Mouse (Mus musculus) CH12.LX (cell line): Measurements from ENCODE around the gene 1700086D15Rik. TPM values are rescaled to one million over a fixed set of nuclear protein-coding genes. Genes with fewer than 3 reads are reported as not detected.

ENCODE experiments used
- DNase-seq: peaks from one replicate; pipeline ENCODE4 v3.0.0-alpha.2; 2013; ENCODE audit errors: extremely low read depth
- H3K27ac ChIP-seq: 2 replicates; pipeline ENCODE4 v1.5.1; 2012; ENCODE audit warnings: low read depth, mild to moderate bottlenecking, control low read depth, moderate library complexity; ENCODE audit not compliant: insufficient read depth
- H3K27me3 ChIP-seq: replicated peaks from 2 replicates; pipeline ENCODE3; 2012; ENCODE audit warnings: inconsistent platforms
- H3K36me3 ChIP-seq, 2 experiments: replicated peaks in 1 of 2; 2 replicates each; pipeline versions ENCODE3 to v1.6.1; 2012; ENCODE audit warnings: inconsistent platforms in 1 of 2, low read length in 1 of 2, mild to moderate bottlenecking in 1 of 2, mixed read lengths in 1 of 2, moderate library complexity in 1 of 2; ENCODE audit not compliant: control insufficient read depth in 1 of 2, insufficient read depth in 1 of 2
- H3K4me1 ChIP-seq, 2 experiments: 2 replicates each; pipeline ENCODE4 v1.6.1; 2012; ENCODE audit warnings: inconsistent platforms in 1 of 2, moderate library complexity in 1 of 2; ENCODE audit not compliant: insufficient read depth in 2 of 2, control insufficient read depth in 1 of 2
- H3K4me2 ChIP-seq: 2 replicates; pipeline ENCODE4 v1.6.1; 2012; ENCODE audit warnings: low read depth, mild to moderate bottlenecking, control low read depth; ENCODE audit not compliant: poor library complexity, insufficient read depth, severe bottlenecking
- H3K4me3 ChIP-seq, 3 experiments: fragments of 150-350 bp in 1 of 3; sonication (generic) in 1 of 3; replicated peaks in 1 of 3; 2 replicates each; pipeline versions ENCODE3 to v1.5.1; 2011 to 2012; ENCODE audit warnings: low read depth in 2 of 3, low read length in 2 of 3, mild to moderate bottlenecking in 2 of 3, moderate library complexity in 2 of 3, control low read depth in 1 of 3, improper control_type of control experiment in 1 of 3, inconsistent platforms in 1 of 3, mixed read lengths in 1 of 3; ENCODE audit not compliant: poor library complexity in 1 of 3
- H3K79me2 ChIP-seq: replicated peaks from 2 replicates; pipeline ENCODE4 v1.6.1; 2012; ENCODE audit warnings: mild to moderate bottlenecking, moderate library complexity; ENCODE audit not compliant: control insufficient read depth, poor library complexity, insufficient read depth, severe bottlenecking; ENCODE audit errors: extremely low read depth
- H3K9ac ChIP-seq: 2 replicates; pipeline ENCODE4 v1.6.1; 2012; ENCODE audit warnings: low read depth, mild to moderate bottlenecking, control low read depth, moderate library complexity; ENCODE audit not compliant: insufficient read depth
- H3K9me3 ChIP-seq: replicated peaks from 2 replicates; pipeline ENCODE3; 2012; ENCODE audit warnings: low read length, inconsistent platforms, mixed read lengths
- CTCF ChIP-seq, 2 experiments: IDR thresholded peaks in 1 of 2; conservative IDR thresholded peaks in 1 of 2; 2 replicates each; pipeline ENCODE4 v1.5.1; 2011 to 2012; ENCODE audit warnings: low read depth in 2 of 2, low read length in 2 of 2, improper control_type of control experiment in 1 of 2, inconsistent platforms in 1 of 2, mild to moderate bottlenecking in 1 of 2, moderate library complexity in 1 of 2
- E2F4 ChIP-seq: IDR thresholded peaks from 2 replicates; pipeline ENCODE4 v1.6.1; 2011; ENCODE audit warnings: low read depth, low read length, improper control_type of control experiment; ENCODE audit not compliant: insufficient replicate concordance
- ETS1 ChIP-seq: conservative IDR thresholded peaks from 2 replicates; pipeline ENCODE4 v1.6.1; 2012; ENCODE audit warnings: low read depth, mild to moderate bottlenecking, inconsistent platforms, low read length, improper control_type of control experiment, moderate library complexity
- HCFC1 ChIP-seq: IDR thresholded peaks from 2 replicates; pipeline ENCODE4 v1.6.1; 2012; ENCODE audit warnings: low read depth, mild to moderate bottlenecking, inconsistent platforms, low read length, improper control_type of control experiment
- IRF4 ChIP-seq: IDR thresholded peaks from 2 replicates; pipeline ENCODE4 v1.6.1; 2014; ENCODE audit warnings: low read depth, mild to moderate bottlenecking, inconsistent platforms, low read length, improper control_type of control experiment
- JUND ChIP-seq: conservative IDR thresholded peaks from 2 replicates; pipeline ENCODE4 v1.6.1; 2011; ENCODE audit warnings: low read depth, low read length, improper control_type of control experiment
- MEF2A ChIP-seq: IDR thresholded peaks from 2 replicates; pipeline ENCODE4 v1.6.1; 2014; ENCODE audit warnings: low read depth, mild to moderate bottlenecking, inconsistent platforms, low read length, improper control_type of control experiment, borderline replicate concordance
- MXI1 ChIP-seq: IDR thresholded peaks from 2 replicates; pipeline ENCODE4 v1.6.1; 2011; ENCODE audit warnings: mild to moderate bottlenecking, low read depth, low read length, improper control_type of control experiment
- MYC ChIP-seq: IDR thresholded peaks from 2 replicates; pipeline ENCODE4 v1.6.1; 2011; ENCODE audit warnings: low read depth, mild to moderate bottlenecking, improper control_type of control experiment, low read length
- RCOR1 ChIP-seq: conservative IDR thresholded peaks from 2 replicates; pipeline ENCODE4 v1.6.1; 2012; ENCODE audit warnings: low read depth, mild to moderate bottlenecking, inconsistent platforms, low read length, improper control_type of control experiment
- SIN3A ChIP-seq: IDR thresholded peaks from 2 replicates; pipeline ENCODE4 v1.6.1; 2012; ENCODE audit warnings: low read length, improper control_type of control experiment, inconsistent platforms
- TBP ChIP-seq: conservative IDR thresholded peaks from 2 replicates; pipeline ENCODE4 v1.6.1; 2011; ENCODE audit warnings: low read depth, low read length, improper control_type of control experiment
- UBTF ChIP-seq: IDR thresholded peaks from 2 replicates; pipeline ENCODE4 v1.6.1; 2012; ENCODE audit warnings: low read depth, mild to moderate bottlenecking, inconsistent platforms, low read length, improper control_type of control experiment, moderate library complexity
- USF2 ChIP-seq: conservative IDR thresholded peaks from 2 replicates; pipeline ENCODE4 v1.6.1; 2011; ENCODE audit warnings: low read depth, low read length, improper control_type of control experiment
- ZC3H11A ChIP-seq: IDR thresholded peaks from 2 replicates; pipeline ENCODE4 v1.6.1; 2012; ENCODE audit warnings: low read depth, mild to moderate bottlenecking, inconsistent platforms, low read length, improper control_type of control experiment
- ZMIZ1 ChIP-seq: IDR thresholded peaks from 2 replicates; pipeline ENCODE4 v1.6.1; 2012; ENCODE audit warnings: low read depth, mild to moderate bottlenecking, inconsistent platforms, low read length, improper control_type of control experiment
- ZNF384 ChIP-seq: IDR thresholded peaks from 2 replicates; pipeline ENCODE4 v1.6.1; 2012; ENCODE audit warnings: low read depth, low read length, improper control_type of control experiment, inconsistent platforms
- dilution Hi-C: fragments of 300-500 bp; cut with MboI; formaldehyde crosslinking; loops from 2 replicates; pipeline ENCODE4 v1.14.3; 2020; ENCODE audit warnings: low sequenced_read_pairs; ENCODE audit not compliant: extremely low pct_unique_long_range_greater_than_20kb, extremely low pct_ligation_motif_present
- in situ Hi-C: fragments of 300-500 bp; cut with MboI; formaldehyde crosslinking; loops from 3 replicates; pipeline ENCODE4 v1.14.3; 2019; ENCODE audit warnings: low sequenced_read_pairs, low pct_ligation_motif_present, low pct_unique_long_range_greater_than_20kb, mixed read lengths
- polyA plus RNA-seq: library from polyadenylated mRNA; unstranded; fragments of >175 nt; gene quantifications from 2 replicates; pipeline ENCODE4 v1.2.1, GENCODE M21; 2012; ENCODE audit warnings: low read depth; ENCODE audit not compliant: insufficient read length
- total RNA-seq, 2 experiments: library from RNA; depleted of rRNA; stranded (reverse); fragments of 300-350 nt in 1 of 2; fragments of >200 nt in 1 of 2; gene quantifications; 2 replicates each; pipeline ENCODE4 v1.2.3; 2012 to 2014

1700086D15Rik gene
- total RNA-seq (2012; rRNA removed), result not detected in 2 replicates
- not detected in 2 replicates for total RNA-seq (2014; rRNA removed)
- polyA plus RNA-seq, result not detected in 2 replicates

DNA sequence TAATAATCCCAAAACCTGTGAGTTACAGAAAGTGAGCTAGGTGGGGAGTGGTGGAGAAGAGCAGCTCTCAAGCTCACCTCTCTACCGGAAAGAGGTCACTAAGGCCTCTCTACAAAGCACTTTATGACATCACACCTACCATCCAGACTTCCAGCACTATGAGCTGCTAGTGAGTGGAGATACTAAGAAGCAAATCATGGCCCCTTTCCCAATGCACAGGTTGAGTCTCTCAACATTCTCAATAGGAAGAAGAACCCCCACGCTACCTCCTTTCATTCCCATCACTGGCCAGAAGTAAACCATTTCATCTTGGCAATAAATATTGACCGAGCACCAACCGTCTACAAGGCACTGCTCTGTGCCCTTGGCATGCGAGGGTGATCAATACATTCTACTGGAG, at the start of gene 1700086D15Rik:
1700086D15Rik (minus strand) TSS at position 101 of the 400 bp plus-strand sequence.
- Histone ChIP-seq H3K27ac (no peak within 1 kb of the TSS), H3K9ac (no peak within 1 kb of the TSS), H3K4me3 (no peak within 1 kb of the TSS), H3K27me3 (no peaks in the 10 kb centered on the region), H3K4me2 (no peak within 1 kb of the TSS), H3K79me2 (no peaks in the 10 kb centered on the region), H3K9me3 (peaks cover 4% of the 10 kb centered on the region), H3K36me3 (no peaks in the 10 kb centered on the region), H3K4me1 (no peaks in the 10 kb centered on the region)
- dilution Hi-C loops (no loop called here), in situ Hi-C loops (no loop called here)
- no peak for TF ChIP-seq HCFC1
- no peak for TF ChIP-seq ZC3H11A
- no peak for TF ChIP-seq ZMIZ1
- TF ChIP-seq RCOR1, result no peak
- no peak for TF ChIP-seq USF2
- no peak for TF ChIP-seq ETS1
- no peak for DNase-seq

DNA sequence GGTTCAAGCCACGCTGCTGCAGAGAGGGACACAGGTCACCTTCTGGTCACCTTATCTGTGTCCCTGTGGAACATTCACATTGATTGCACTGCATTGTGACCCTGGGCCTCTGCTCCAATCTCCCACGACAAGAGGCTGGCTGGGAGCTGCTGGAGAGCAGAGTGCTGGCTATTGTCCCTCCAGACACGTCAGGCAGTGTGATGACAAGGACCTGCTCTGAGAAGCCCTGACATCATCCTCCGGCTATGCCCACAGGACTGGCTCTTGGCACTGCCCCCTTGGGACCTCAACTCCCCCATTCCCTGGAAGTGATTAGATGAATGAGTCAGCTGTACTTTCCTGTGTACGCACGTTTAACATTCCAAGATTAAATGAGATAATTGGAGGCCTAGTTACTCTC, 49.8 kb upstream of the 1700086D15Rik start:
- dilution Hi-C loops, result no loop called here
- TF ChIP-seq MYC (no peak), HCFC1 (no peak), E2F4 (no peak), IRF4 (no peak), MXI1 (no peak), TBP (no peak), JUND (no peak)
- TF ChIP-seq, all 38 proteins: peak for 0
- Histone ChIP-seq H3K27me3 (no peaks in the 10 kb centered on the region), H3K4me3 (no peak overlapping the region), H3K27ac (no peak overlapping the region), H3K4me1 (peaks cover 0 to 30% of the 10 kb centered on the region in 2 experiments; a peak in 2 of 4 replicates), H3K36me3 (no peaks in the 10 kb centered on the region), H3K79me2 (no peaks in the 10 kb centered on the region), H3K9me3 (no peaks in the 10 kb centered on the region), H3K4me2 (no peak overlapping the region), H3K9ac (no peak overlapping the region)
- DNase-seq, result no peak
- in situ Hi-C loops, result no loop called here

DNA sequence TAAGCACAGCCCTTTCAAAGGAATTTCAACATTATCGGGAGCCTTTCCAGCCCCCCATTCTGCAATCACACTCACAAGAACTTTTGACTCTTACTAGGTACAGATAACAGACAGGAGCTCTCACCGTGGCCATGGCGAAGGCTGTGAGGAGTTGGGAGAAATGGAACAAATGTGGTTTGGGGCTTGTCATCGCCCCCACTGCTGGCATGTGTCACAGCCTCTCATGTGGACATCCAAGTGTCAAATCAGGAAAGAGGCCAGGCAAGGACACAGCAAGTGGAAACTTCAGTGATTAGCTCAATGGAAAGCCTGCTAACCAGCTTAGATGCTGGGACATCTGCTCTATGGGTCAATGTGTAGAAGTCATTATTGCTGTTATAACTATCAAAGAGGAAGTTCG, 45.6 kb upstream of the 1700086D15Rik start:
- no peaks in the 10 kb centered on the region for H3K9me3 ChIP-seq
- no peak for DNase-seq
- TF ChIP-seq SIN3A (no peak), UBTF (no peak), ZNF384 (no peak), MXI1 (no peak), CTCF (conservative IDR thresholded peaks at IDR 0.05 in 1 of 2, IDR thresholded peaks at IDR 0.05 in 1 of 2; ENCODE audit: low read depth in 2 of 2, low read length in 2 of 2) (no peak), MEF2A (no peak), E2F4 (no peak), ZC3H11A (no peak), JUND (no peak)
- H3K4me1 ChIP-seq, result no peaks in the 10 kb centered on the region
- no peaks in the 10 kb centered on the region for H3K36me3 ChIP-seq
- H3K27ac ChIP-seq, result no peak overlapping the region
- H3K9ac ChIP-seq, result no peak overlapping the region
- H3K4me2 ChIP-seq, result no peak overlapping the region
- dilution Hi-C loops, result no loop called here
- in situ Hi-C loops, result no loop called here
- H3K4me3 ChIP-seq, result no peak overlapping the region
- H3K27me3 ChIP-seq, result no peaks in the 10 kb centered on the region
- H3K79me2 ChIP-seq, result no peaks in the 10 kb centered on the region
